Mouse (Mus musculus) testis, postnatal 14 days (tissue): Measurements from ENCODE around the gene Casp4.

ENCODE experiments used
- DNase-seq: peaks from one replicate; pipeline ENCODE4 v3.0.0; 2021; ENCODE audit warnings: low spot score

Gene Casp4

GRCm38 (mm10) chr9:5308561-5308960 lies at the start of gene Casp4:
TSS of gene Casp4 (plus strand) at chr9:5308828.
- no peak for DNase-seq

GRCm38 (mm10) chr9:5263951-5264475 lies 44.6 kb upstream of the Casp4 start:
- DNase-seq = no peak

DNA sequence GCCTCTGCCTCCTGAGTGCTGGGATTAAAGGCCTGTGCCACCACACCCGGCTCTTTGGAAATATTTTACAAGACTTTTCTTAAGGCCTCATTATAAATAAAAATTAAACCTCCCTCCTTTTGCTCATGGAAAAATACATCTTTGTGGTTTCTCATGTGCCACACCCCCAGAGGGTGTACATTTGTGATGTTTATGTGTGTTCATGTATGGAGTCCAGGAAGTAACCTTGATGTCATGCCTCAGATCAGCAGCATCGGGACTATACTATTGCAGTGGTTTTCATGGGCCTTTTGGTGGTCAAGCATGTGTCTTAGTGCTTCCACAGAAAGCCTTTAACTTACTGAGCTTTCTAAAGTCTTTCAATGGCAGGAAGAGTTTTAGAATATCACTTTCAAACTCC lies 38.4 kb upstream of the Casp4 start:
- no peak for DNase-seq

- DNase-seq = no peak
These were observed 37.7 kb upstream of the Casp4 start for GRCm38 (mm10) chr9:5270884-5271283.

GRCm38 (mm10) chr9:5271334-5271845 lies 37.2 kb upstream of the Casp4 start:
- DNase-seq = no peak

DNA sequence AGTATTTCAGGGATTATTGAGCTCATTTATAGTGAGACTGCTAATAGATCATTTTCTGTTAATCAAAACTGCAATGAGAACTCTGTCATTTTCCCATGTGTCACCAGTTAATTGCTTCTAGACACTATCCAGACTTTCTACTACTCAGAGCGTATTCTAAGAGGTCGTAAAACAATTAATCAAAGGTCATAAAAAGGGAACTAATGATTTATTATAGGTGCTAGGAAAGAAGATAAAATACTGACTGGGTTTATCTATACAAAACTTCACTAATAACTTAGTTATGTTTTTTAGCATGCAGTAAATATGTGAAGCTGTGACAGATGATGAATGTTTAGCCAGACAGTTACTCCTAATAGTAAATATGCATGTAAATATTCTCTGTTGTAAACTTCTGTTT lies 22.6 kb upstream of the Casp4 start:
- DNase-seq = no peak

DNA sequence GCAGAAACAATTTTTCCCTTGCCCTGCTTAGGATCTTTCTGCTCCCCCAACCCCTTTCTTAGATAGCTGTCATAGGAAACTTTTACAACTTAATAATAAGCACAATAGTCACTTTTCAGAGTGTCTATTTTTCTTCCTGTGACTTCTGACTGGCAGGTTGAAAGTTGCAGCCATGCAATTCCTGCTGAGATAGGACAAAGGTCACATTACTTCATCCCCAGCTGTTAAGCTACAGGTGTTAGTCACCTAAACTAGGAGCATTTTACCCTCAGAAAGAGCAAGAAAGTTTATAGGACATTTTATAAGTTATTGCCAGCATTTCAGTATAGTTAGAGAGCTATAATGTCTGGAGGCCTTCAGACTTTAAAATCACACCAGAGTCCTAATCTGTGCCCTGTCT lies 22.0 kb upstream of the Casp4 start:
- no peak for DNase-seq

DNA sequence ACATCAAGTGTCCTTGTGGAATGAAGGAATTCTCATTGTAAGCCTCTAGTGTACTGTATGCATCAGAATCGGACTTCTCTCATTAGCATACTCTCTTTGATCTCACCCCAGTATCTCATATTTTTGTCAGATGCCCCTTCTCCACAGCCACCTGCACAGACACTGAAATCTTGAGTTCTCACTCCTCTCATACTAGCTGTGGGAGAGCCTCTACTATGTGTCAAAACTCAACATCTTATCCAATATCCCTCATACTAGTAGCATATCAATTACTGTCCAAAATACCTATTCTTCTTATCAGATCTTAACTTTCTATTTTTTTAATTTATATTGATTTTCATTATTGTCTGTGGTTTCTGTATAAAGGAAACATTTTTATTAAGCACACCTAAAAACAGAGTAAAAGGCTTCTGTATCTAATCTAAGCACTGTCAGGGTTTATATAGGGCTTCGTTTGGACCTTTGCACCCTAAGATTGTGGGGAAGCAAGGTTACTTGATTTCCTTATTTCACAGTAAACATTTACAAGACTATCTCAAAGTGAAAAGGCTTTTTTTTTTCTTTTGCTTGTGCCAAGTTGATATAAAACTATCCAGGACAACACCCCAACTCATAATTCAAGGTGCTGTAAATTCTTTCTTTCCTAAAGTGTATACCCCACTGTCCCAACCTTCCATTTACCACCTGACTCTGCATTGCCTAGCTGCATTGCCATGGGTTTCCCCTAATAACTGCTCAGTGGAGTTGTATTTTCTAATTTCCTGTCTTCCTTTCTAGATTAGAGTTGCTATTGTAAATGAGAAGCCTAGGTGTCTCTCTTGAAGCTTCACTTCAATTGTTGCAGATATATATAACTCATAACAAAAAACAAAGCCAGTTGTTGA lies 12.0 kb upstream of the Casp4 start:
- no peak for DNase-seq

DNA sequence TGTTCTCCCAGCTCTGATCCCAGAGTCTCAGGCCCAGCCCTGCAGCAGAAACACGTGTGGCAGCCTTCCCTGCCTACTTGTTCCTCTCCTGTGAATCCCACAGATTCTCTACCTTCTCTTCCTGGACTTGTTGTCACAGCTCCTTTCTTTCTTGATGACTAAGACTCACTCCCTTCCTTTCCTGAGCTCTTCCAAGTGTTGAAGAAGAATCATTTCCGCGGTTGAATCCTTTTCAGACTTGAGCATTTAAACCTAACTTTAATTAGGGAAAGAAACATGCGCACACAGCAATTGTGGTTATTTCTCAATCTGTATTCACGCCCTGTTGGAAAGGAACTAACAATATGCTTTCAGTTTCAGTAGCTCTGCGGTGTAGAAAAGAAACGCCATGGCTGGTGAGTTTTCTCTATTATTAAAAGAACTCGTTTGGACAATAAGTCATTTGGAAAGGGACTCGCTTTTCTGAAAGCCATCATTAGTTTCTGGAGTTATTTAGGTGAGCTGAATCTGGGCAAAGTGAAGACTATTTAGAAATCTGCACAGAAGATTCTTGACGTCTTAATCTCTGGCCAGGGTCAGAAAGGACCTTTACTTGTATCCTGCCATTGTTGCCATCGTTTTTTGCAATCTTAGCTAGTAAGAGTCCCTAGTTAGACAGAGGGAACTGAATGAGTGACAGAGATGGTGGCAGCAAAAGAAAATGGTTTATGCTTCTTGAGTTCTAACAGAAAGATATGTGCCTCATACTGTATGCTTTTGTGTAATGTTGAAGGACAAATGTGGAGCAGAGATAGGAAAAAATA lies 10.1 kb upstream of the Casp4 start, which contains the start of gene Casp1:
TSS of gene Casp1 (plus strand) at position 189 of the 803 bp plus-strand sequence.
- no peak for DNase-seq

DNA sequence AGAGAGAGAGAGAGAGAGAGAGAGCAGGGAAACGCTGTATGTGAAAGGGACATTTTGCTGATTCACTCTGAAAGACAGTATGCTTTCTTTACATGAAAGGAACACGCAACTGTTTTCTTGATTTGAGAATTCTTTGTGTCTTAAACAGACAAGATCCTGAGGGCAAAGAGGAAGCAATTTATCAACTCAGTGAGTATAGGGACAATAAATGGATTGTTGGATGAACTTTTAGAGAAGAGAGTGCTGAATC lies 9.6 kb upstream of the Casp4 start:
- no peak for DNase-seq

- DNase-seq = no peak
These were observed 1.5 kb downstream of the Casp4 start for GRCm38 (mm10) chr9:5310112-5310511.

DNA sequence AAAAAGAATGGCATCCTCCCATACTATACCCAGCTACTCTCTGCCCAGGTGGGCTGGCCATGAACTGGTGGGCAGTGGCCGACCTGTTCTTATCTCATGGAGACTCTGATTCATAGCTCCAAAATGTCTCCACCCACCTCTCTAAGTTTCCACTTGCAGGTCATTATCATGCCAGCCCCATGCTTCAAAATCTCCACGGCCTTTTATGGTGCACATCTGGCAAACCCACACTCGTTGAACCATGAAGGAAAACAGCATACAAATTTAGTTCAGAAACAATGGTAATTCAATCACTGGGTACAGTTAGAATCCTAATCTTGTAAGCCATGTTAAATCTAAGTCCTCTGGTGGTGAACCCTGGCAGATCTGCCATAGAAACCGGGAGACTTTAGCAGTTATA lies 2.8 kb downstream of the Casp4 start:
- DNase-seq = no peak

GRCm38 (mm10) chr9:5328204-5328603 lies 19.6 kb downstream of the Casp4 start:
- DNase-seq = no peak

DNA sequence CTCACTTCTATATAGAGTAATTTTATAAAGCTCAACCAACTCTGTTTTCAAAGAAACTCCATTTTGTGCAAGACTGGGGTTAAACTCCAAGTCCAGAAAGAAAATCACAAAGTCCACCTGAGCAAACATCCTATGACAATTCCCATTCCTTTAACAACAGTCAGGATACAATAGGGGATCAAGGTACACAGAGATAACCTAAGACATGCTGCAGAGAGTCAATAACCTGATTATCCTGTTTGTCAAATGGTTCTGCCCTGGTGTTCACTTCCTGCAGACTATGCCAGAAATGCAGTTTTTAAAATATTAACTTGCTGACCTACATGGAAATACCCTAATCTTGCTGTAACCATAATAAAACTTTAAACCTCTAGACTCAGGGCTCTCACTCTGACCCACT lies 23.8 kb downstream of the Casp4 start:
- no peak for DNase-seq

DNA sequence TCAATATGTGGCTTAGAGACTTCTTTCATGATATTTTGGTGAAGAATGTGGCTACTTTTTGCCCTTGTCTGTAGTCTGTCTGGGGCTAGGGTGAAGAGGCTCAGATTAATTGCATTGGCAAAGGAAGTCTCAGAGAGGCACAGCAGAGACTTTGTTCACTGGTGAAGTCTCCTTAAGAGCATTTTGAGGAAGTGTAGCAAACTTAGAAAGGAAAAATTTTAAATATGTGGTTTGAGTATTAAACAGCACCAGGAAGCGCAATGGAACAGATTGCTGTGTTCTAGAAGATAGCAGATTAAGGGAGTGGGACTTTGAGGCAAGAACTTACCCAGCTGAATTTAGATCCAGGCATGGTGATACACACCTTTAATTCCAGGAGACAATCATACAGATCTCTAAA lies 24.8 kb downstream of the Casp4 start:
- DNase-seq = no peak

DNA sequence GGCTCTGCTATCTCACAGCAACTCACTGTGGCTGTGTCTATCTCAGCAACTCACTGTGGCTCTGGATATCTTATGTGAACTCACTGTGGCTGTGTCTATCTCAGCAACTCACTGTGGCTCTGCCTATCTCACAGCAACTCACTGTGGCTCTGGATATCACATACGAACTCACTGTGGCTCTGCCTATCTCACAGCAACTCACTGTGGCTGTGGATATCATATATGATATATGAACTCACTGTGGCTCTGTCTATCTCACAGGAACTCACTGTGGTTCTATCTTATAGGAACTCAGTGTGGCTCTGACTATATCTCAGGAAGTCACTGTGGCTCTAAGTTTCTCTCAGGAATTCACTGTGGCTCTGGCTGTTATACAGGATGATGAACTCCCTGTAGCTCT lies 34.5 kb downstream of the Casp4 start:
- no peak for DNase-seq

DNA sequence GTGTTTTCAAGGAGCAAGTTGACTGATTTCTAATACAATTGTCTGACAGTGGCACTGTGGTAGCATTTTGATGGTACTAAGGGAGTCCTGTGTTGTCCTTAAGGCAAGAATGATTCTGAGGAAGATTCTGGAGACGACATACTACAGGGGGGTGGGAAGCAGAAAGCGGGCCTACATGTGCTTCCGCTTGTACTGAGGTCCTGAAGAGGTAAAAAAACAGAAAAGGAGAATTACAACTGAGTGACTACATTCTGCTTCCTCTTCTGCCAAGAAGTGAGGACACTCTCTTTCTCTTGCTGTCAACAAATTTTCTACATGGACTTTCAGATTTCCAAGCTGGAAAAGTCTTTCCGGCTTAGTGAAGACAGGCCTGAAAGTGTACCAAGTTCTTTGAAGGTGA lies 35.5 kb downstream of the Casp4 start:
- no peak for DNase-seq

DNA sequence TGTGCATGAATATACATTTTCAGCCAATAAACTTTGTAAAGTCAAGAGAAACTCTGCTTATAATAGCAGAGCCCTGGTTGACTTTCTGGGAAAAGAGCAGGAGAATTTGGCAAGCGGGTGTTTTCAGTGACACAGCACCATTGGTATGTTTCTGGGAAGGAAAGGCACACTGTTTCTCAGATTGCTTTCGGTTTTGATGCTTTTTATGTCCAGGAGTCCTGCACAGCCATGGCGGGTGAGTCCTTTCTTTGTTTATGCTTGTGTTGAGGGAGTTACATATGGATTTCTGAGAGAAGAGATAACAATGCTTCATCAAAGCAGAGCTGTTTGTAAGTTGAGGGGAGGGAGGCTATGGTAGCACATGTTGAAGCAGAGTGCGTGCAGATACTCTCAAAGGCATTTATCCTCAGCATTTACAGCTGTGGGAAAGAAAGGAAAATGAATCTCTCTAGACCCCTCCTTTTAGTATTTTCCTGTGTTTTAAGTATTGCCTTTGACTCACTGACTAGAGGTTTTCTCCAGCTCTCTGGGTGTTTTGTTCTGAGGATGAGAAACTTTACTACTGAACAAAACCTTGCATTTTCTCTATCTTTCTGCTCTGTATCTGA lies 36.8 kb downstream of the Casp4 start, which contains the start of gene Casp12:
TSS of gene Casp12 (plus strand) at position 140 of the 608 bp plus-strand sequence.
- DNase-seq = no peak

GRCm38 (mm10) chr9:5347381-5347780 lies 38.8 kb downstream of the Casp4 start:
- DNase-seq = no peak

DNA sequence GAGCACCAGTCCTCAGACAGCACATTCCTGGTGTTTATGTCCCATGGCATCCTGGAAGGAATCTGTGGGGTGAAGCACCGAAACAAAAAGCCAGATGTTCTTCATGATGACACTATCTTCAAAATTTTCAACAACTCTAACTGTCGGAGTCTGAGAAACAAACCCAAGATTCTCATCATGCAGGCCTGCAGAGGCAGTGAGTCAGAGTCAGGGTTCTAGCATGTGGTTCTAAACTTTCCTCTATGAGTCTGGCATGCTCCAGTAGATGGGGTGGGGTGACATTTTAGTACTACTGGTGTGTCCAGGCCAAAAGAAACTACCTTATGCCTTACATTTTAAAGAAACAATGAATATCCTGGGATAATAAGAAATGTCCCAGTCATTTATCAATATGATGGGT lies 45.0 kb downstream of the Casp4 start:
- no peak for DNase-seq

GRCm38 (mm10) chr9:5356801-5357200 lies 48.2 kb downstream of the Casp4 start:
- DNase-seq = no peak
